Mouse (Mus musculus) ES-E14 (cell line): Measurements from ENCODE around the gene Pde7b.

Source experiments
- HCFC1 ChIP-seq: IDR thresholded peaks from 2 replicates; pipeline ENCODE4 v1.6.1; 2012; ENCODE audit warnings: low read length, inconsistent platforms, borderline replicate concordance; ENCODE audit not compliant: insufficient read depth
- MAFK ChIP-seq: IDR thresholded peaks from 2 replicates; pipeline ENCODE4 v1.6.1; 2014; ENCODE audit warnings: mild to moderate bottlenecking, low read depth, low read length, inconsistent platforms; ENCODE audit not compliant: insufficient read depth

DNA sequence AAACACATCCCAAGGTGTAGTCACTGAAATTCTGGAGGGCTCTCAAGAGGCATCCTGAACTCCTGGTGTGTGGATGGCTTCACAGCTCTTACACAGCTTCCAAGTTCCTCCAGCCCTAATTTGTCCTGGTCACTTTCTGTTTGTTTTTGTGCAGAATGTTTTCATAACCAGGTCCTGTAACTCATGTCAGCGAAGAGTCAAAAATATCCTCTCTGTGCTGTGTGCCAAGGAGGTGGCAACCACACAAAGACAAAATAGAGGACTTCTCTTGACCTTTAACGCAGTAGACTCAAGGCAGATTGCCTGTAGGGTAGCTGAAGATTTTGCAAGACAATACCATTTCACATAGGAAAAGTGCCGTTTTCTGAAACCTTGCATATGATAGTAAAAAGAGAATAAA is 14.9 kb upstream of the Pde7b start:
- no peak for TF ChIP-seq MAFK
- TF ChIP-seq HCFC1: no peak
